Comparison of ENCODE assay signal across 13 mouse cellular contexts in the genomic region with DNA sequence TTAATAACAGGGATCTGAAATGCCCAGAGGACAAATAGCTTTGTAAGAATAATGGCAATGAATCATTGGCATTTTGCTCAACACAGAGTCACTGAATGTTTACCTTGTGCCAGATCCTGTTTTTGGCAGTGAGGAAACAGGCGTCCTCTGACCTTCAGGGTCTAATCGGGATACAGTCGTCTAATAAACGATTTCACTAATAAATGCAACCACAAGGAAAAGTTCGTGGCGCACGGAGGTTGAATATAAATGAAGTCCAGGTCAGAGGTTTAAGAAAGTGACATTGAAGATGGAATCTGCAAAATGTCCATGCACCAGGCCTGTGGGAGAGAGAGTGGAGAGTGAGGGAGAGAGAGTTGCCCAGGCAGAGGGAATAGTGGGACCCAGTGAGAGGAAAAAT.
"Had no signal": no experiment of that assay in that cellular context is flagged by ENCODE, and none has a peak within 500 bp of the region (broad histone marks: within the 10 kb centered on the region; RNA-seq: fewer than 3 reads in every experiment).

No protein-coding gene starts in this region.

- H3K36me3 ChIP-seq: lung, embryonic 15.5 days; midbrain, embryonic 13.5 days; midbrain, embryonic 15.5 days; neural tube, embryonic 12.5 days; stomach, embryonic 15.5 days had no signal

- H3K4me1 ChIP-seq: lung, embryonic 15.5 days; megakaryocyte, embryonic 14.5 days; midbrain, embryonic 15.5 days; neural tube, embryonic 12.5 days; stomach, embryonic 15.5 days had no signal

- H3K4me3 ChIP-seq: lung, embryonic 15.5 days; megakaryocyte, embryonic 14.5 days; midbrain, embryonic 13.5 days; midbrain, embryonic 15.5 days; neural tube, embryonic 12.5 days; stomach, embryonic 15.5 days had no signal

- H3K27me3 ChIP-seq: lung, embryonic 15.5 days; megakaryocyte, embryonic 14.5 days; midbrain, embryonic 13.5 days; midbrain, embryonic 15.5 days; neural tube, embryonic 12.5 days; stomach, embryonic 15.5 days had no signal

- H3K27ac ChIP-seq: lung, embryonic 15.5 days; macrophage; midbrain, embryonic 13.5 days; midbrain, embryonic 15.5 days; neural tube, embryonic 12.5 days; stomach, embryonic 15.5 days; stomach, postnatal 0 days had no signal

- DNase-seq: lung, adult 2 months; lung, postnatal 14 days; right cerebral cortex, postnatal 14 days; thymus, postnatal 14 days; thymus, postnatal 36 days had no signal
